Mouse (Mus musculus): Measurements from ENCODE around the gene Xpo5. TPM values are rescaled to one million over a fixed set of nuclear protein-coding genes. Genes with fewer than 3 reads are reported as not detected.

Gene Xpo5
- total RNA-seq (2022): 10 to 100 TPM; 70.8 to 95.4 (median 74.0) TPM

DNA sequence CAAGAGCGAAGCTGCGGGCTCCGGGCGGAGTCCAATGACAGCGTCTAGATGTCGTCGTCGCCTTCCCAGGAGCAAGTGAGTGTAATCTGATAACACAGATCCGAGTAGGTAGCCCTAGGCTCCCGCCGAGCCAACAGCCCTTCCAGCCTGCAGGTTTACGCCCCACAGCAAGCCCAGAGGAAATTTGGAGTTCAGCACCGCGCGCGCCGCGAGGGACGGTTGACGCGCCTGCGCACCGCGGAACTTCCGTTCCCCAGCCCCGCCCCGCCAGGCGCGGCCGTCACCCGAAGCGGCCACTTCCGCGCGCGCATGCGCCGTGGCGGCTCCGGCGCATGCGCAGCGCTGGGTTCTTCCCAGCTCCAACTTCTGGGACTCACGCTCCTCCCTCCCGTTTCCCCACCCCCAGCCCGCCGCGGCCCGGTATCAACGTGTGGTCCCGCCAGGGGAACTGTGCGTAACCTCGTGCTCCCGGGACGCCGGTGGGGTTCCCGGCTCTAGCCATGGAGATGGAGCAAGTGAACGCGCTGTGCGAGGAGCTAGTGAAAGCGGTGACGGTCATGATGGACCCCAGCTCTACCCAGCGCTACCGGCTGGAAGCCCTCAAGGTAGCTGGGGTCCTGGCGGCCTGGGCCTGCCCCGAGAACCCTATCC, at the start of gene Xpo5, which contains the start of gene Polh:
Xpo5 (plus strand) TSS at position 362 of the 651 bp plus-strand sequence.
Polh (minus strand) TSS at position 225 of the 651 bp plus-strand sequence.
- peak; percentile 90 for DNase-seq

DNA sequence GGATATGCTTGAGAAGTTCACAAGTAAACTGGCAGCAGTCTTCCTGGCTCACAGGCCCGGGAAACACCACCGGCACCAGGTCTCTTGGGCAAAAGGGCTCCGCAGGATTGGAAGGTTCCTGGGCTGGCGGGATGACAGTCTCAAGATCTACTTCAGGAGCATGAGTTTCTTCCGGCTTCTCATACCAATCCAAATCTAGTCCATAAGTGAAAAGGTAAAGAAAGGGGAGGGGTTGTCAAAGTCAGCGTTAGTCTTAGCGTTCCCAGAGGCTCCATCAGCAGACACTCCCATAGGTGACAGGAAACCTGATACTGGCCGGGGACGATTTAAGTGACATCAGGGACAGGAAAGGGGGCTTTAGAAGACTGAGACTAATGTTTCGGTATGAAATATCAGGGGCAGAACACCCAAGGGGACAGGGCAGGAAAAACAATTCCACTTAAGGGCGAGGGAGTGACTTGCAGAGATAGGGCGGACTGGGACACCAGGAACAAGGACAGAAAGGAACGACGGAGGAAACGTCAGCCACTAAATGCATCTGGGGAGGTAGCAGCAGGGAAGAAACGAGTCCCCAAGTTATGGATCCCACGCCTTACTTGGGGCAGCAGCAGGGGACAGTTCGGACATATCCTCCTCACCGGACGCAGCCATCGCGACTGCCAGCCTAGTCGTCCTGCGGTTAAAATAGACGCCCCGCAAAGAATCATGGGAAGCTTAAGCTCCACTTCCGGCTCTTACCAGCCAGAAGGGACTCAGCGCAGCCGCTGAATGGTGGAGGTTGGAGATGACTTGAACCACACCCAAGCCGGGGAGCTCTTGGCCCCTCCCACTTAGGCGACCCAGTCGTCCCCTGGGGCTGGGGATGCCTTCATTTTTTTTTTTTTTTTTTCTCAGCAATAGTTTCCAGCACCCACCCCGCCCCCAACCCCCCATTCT, 49.5 kb upstream of the Xpo5 start, which contains the start of gene Mad2l1bp:
Mad2l1bp (minus strand) TSS at position 707 of the 936 bp plus-strand sequence.
- peak; percentile 89 for DNase-seq

DNA sequence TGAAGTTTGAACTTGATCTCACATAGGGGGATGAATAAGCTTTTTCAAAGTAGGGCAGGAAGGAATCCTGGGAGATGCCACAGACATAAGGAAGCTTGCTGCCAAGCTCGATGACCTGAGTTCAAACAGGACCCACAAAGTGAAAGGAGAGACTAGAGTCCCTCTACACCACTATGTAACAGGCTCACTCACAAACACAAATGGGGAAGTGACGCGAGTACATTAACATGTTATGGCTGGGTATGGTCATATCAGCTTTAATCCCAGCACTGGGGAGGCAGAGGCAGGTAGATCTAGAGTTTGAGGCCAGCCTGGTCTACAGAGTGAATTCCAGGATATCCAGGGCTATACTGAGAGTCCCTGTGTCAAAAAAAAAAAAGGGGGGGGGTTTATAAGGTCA, 48.2 kb upstream of the Xpo5 start:
- DNase-seq: no peak

DNA sequence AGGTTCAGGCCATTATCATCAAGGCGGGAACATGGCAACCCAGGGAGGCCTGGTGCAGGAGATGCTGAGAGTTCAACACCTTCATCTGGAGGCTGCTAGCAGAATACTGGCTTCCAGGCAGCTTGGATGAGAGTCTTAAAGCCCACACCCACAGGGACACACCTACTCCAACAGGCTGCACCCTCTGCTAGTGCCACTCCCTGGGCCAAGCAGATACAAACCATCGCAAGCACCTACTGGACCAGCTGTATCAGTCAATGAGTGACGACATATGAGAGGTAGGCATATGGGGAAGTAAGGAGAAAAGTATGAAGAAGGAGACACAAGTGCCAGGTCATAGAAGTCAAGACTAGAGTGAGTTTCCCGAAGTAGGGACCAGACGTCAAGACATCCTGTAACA, 45.9 kb upstream of the Xpo5 start:
- DNase-seq: no peak

DNA sequence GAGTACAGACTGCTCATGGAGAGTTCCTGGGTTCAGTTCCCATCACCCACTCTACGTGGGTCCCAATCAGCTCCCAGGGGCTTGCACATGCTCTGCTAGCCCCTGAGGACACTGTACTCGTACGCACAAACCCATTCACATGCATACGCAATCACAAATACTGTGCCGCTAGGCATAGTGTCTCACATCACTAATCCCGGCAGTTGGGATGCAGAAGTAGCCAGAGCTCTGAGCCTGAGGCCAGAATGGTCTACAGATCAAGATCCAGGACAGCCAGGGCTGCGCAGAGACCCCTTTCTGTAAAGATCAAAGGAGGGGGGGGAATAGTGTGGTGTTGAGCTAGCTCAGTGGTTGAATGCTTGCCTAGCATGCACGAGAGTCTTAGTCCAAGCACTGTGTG, 45.5 kb upstream of the Xpo5 start:
- no peak for DNase-seq

DNA sequence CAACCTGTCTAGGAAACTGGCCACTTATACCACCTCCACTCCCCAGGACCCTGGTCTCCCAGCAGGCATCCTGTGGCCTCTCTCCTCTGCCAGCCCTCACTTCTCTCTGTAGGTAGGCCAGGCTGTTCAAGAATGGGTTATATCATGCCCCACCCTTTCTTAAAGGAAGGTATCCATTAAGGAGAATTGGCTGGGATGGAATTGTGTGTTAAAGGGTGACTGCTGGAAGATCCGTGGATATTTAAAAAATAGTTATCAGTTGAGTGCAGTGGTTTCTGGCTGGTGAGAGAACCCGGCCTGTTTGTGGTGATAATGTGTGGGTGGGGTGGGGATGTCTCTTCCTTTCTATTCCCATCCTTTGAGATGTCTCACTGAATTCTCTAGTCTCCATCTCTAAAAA, 43.3 kb upstream of the Xpo5 start:
- no peak for DNase-seq

DNA sequence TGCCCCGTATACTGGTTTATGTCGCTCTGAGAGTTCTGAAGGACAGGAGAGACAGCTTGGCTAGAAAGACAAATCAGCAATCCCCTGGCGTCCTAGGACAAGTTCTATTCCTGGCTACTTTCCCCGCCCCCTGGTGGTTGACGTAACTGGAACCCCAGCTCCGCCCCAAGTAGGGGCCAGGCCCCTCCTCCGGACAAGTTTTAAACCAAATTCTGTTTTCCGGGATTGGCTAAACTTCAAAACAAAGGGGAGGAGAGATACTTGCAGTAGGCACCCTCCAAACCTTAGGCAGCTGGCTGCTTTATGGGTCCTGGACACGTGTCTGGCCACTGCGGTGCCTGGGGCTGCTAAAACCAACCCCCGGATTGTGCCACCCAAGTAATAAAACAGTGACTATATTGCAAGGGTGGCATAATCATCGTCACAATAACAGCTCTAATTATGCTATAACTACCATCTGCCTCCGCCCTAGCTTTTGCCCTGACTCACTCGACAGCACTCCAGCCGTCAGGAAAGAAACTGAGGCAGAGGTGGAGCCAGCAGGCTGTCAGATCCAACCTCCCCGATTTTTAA, 42.4 kb upstream of the Xpo5 start:
- DNase-seq: peak; percentile 95

DNA sequence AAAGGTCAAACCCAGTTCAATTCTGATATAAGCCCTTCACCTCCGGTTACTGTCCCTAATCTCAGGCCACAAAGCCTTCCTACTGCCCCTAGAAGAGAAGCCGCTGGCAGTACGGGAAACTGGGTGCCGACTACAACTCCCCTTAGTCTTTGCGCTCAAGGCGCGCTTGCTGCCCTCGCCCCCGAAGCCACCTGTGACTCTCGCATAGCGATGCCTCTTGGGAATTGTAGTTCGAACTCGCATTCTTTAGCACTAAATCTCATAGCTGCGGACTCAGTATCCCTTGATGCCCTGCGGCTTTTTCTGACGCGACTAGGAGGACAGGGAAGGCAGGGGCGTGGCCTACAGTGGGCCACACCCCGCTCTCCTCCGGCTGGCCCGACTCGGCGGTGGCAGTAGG, 41.9 kb upstream of the Xpo5 start, which contains the start of gene Gtpbp2:
Gtpbp2 (plus strand) TSS at position 347 of the 400 bp plus-strand sequence.
- DNase-seq: peak; percentile 98

DNA sequence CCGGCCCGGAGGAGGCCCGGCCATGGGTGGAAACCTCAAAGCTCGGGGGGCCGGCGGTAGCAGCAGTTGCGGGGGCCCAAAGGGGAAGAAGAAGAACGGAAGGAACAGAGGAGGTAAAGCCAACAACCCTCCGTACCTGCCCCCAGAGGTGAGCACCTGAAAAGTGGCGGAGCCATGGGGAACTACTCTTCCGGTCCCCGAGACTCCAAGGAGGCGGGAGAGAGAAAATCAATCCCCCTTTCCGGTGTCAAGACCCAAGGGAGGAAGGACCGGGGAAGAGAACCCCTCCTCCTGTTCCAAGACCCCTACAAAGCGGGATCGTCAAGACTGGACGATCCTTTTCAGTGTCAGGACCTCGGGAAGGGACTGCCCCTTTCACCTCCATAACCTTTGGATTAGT, 41.4 kb upstream of the Xpo5 start:
- DNase-seq: no peak

DNA sequence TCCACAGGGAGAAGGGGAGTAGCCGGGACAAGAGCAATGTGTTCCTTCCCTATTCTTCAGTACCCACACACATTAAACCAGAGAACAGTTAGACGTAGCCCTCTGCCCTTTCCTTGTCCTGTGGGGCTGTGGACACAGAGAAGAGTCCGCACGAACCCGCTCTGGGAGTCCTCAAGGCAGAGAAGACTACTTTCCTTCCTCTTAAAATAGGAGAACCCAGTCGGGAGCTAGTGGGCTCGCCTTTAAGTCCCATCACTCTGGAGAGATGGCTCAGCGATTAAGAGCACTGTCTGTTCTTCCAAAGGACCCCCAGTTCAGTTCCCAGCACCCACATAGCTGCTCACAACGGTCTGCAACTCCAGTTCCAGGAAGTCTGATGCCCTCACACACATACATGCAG, 40.9 kb upstream of the Xpo5 start:
- no peak for DNase-seq

DNA sequence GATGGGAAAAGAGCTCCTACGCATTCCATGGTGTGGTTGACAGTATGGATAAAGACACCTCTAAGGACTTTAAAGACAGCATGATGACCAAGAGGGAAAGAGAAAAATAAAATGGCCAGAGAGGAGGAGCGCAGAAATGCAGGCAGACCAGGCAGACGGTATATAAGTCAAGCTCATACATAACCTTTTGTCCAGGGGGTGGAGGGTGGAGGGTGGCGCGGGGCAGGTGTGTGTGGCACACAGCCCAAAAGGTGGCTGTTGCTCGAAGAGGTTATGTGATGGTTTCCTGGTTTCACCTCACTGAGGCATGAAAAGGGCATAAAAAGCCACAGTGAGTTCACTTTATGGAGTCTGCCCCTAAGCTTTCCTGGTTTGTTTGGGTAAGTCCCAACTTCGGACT, 40.0 kb upstream of the Xpo5 start:
- DNase-seq: no peak

DNA sequence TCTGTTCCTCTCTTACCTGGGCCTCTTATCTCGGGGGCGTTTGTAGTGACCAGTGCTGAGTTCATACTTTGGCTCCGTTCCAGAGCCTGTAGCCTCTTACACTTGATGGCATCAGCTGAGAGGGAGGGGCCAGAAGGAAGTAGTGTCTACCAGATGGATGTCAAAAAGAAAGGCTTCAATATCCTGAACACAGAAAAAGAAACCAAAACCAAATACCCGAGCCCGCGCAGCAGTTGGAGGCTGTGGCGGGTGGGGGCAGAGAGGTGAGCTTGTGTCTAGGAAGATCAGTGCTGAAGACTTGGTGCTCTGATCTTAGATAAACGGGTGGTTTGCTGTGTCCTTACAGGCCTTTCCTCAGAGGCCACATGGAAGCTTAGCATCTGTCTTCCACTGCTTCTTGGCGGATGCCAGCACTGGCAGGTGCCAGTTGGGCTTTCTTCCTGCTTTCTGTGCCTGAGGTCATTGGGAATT, 39.6 kb upstream of the Xpo5 start:
- no peak for DNase-seq

DNA sequence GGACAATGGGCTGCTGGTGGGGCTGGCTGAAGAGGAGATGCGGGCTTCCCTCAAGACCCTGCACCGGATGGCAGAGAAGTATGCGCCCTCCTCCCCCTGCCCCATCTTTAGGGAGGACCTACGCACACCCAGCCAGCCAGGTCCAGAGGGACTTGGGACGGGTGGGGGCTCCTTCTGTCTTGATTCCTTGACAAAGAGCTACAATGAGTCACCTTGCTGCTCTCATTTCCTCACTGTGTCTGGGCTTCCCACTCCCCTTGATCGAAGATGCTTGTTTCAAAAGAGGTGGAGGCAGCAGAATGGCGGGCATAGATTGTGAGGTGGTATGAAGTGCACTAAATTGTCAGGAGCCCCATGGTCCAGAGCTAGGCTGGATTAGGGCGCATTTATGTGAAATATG, 38.3 kb upstream of the Xpo5 start:
- no peak for DNase-seq

DNA sequence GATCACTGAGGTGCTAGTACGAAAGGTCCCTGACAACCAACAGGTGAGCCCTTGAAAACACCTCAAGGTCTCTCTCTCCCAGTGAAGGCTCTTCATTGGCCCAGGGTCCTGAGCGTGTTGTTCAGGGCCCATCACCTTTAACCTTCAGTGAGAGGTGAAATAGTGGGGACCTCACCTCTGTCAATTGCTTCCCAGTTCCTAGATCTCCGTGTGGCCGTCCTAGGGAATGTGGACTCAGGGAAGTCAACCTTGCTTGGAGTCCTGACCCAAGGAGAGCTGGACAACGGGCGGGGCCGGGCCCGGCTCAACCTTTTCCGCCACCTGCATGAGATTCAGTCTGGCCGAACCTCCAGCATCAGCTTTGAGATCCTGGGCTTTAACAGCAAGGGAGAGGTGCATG, 37.8 kb upstream of the Xpo5 start:
- no peak for DNase-seq

DNA sequence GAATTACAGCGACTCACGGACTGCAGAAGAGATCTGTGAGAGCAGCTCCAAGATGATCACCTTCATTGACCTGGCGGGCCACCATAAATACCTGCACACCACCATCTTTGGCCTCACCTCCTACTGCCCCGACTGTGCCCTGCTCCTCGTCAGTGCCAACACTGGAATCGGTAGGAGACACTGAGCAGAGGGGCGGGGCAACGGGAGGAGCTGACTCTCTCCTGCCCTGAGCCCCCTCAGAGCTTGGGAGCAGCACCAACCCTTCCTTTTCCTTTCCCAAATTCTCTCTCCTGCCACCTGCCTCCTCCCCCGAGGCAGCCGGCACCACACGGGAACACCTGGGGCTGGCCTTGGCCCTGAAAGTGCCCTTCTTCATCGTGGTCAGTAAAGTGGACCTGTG, 37.1 kb upstream of the Xpo5 start:
- DNase-seq: no peak

DNA sequence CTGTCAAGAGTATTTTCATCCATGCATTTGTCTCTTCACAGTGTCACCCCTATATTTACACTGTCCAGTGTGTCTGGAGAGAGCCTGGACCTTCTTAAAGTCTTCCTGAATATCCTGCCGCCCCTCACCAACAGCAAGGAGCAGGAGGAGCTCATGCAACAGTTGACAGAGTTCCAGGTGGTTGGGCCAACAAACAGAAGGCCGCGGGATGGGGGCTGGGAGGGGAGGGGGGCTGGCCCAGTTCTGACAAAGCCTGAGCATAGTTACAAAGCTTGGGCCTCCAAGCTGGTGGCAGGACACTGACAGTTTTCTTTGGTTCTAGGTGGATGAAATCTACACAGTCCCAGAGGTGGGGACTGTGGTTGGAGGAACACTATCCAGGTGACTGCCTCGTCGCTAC, 36.3 kb upstream of the Xpo5 start:
- DNase-seq: no peak

DNA sequence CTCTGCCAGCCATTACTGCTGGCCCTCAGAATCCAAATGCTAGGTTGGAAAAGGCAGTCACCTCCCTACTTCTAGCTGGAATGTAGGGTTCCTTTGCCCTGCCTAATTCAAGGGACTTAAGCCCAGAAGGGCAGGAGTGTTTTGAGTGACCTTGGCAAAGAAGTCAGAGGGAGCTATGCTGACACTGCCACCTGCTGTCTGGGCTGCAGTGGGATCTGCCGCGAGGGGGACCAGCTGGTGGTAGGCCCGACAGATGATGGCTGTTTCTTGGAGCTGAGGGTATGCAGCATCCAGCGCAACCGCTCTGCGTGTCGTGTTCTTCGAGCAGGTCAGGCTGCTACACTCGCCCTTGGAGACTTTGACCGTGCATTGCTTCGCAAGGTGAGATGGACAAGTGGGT, 35.6 kb upstream of the Xpo5 start:
- no peak for DNase-seq

DNA sequence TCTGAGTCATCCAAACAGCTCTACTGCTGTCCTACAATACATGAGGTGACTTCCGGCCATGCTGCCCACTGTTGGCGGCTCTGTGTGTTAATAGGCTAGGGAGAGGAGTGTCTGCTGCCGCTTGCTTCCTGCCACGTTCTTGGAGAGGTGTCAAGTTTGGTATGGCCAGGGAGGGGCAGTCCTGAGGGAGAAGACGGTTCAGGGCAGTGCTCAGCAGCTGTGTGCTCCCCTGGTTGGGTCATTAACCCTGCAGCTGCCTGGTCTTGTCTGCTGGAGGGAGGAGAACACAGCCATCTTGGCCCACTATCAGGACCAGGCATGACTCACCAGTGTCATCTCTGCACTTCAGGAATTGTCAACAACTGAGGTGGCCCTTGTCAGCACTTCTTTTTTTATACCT, 34.3 kb upstream of the Xpo5 start:
- no peak for DNase-seq

DNA sequence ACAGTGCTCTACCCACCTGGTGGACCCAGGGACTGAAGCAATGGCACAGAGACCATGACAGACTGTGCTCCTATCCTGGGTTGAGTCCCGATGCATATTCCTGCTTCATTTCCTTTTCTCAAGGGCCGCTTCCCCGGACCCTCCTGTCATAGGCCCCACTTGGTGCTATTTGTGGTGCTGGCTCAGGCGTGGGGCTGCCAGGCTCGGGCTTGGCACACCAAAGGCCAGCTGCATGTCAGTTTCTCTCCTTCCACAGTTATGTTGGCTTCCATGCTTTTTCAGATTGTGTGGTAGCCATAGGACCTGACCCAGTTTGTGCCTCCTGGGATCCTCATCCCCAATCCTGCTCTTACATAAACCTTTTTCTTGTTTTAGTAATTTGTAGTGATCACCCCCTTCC, 33.8 kb upstream of the Xpo5 start:
- no peak for DNase-seq

DNA sequence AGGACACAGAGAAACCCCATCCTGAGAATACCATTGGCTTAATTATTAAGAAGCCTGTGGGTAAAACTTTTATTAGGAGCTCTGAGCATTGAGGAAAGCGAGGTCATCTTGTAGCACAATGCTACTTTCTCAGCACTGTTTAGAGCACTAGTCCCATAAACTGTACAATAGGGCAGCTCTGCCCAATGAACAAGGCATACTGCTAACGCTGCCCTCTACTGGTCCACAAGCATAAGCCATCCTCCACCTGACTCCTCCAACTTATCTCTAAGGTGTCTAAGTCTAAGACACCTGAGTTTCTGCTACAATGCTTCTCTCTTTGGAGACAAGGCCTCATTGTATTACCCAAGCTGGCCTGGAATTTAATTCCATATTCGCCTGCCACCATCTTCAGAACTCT, 32.0 kb upstream of the Xpo5 start:
- DNase-seq: no peak

DNA sequence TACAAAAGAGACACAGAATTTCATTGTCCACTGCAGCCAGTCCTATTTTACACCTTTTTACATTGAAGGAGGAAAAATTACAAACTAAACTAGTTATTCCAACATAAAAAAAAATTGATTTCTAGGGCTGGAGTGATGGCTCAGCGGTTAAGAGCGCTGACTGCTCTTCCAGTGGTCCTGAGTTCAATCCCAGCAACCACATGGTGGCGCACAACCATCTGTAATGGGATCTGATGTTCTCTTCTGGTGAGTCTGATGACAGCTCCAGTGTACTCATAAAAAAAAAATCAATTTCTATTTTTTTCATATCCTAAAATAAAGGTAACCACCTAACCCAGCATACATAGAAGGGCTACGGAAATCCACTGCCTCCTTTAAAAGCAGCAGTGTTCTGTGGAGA, 20.3 kb upstream of the Xpo5 start:
- no peak for DNase-seq

DNA sequence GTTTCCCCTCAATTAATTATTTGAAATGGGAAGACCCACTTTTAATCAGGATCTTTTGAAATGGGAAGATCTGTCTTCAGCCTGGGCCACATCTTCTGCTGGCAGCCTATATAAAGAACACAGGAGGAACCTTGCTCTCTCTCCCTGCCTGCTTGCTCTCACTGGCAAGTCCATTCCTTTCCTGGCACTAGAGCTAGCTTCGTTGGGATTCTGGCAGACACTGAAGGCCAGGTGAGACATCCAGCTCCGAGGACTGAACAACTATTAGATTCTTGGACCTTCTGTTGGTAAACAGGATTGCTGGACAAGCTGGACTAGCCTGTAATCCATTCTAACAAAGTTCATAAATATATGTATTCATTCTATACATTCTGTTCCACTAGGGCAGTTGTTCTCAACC, 13.8 kb upstream of the Xpo5 start:
- no peak for DNase-seq

DNA sequence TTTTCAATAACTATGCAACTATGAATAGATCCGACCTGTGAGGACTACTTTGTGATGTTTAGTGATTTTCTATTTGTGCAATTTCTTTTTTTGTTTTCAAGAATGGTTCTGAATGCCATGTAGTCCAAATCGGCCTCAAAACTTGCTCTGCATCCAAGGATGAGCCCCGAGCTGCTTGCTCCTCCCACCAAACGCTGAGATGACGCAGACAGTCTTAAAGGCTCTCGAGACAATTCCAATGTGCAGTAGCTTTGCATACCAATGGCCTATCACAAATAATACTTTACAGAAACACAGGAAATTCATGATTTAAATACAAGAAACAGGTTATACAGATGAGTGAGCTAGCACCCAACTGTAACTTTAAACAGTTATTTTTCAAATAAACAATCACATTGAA, 1.4 kb upstream of the Xpo5 start:
- DNase-seq: peak; percentile 24
